25 mouse cellular contexts compared by ENCODE assay signal in the genomic region with DNA sequence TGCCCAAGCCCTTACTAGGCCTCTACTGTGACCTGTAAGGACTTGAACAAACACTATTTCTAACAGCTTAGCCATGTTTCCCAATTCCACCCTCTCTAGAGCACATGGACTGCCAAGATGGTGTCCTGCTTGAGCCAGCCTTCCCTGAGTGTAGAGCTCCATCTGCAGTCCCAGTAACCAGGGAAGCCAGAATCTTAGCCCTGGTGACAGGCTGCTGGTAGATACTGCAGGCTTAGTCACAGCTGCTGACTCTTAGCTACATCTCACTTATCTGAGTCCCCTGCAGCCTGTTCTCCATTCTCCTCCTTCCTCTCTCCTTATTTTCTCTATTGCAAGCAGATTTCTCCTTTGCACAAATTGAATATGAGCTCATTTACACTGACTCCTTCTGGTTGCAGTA.
A peak's percentile ranks its signal among the peaks of the same experiment; 100 is the strongest.
DNase-seq lines count a peak whose midpoint lies in the region; ATAC-seq and TF ChIP-seq lines count a peak whose summit lies in the region.
"Had no signal": no experiment of that assay in that cellular context is flagged by ENCODE, and none has a peak within 500 bp of the region (broad histone marks: within the 10 kb centered on the region; RNA-seq: fewer than 3 reads in every experiment).

No protein-coding gene starts in this region.

- TF ChIP-seq EP300 in heart, adult 2 months (IDR thresholded peaks at IDR 0.05; ENCODE audit: insufficient read depth, low read depth, low read length): no peak

- intact Hi-C loops in heart, adult 2 months (cut with DNase I): loop anchor here (2.0 to 5.0 kb wide), 3 partner anchors 25 to 259 kb away; a partner anchor contains a TSS
- intact Hi-C loops in heart, postnatal 36 days (cut with DNase I): loop anchor here (2.0 to 5.0 kb wide), 3 partner anchors 23 to 259 kb away; a partner anchor contains a TSS

- H3K9ac ChIP-seq in forebrain, postnatal 0 days: no peak overlapping the region
- no peak overlapping the region for H3K9ac ChIP-seq in forebrain, embryonic 16.5 days (replicated peaks; ENCODE audit: low read depth, low read length)
- H3K9ac ChIP-seq in heart, adult 2 months (ENCODE audit: low read depth, low read length): no peak overlapping the region
- H3K9ac ChIP-seq: forebrain, embryonic 13.5 days; hindbrain, embryonic 13.5 days; intestine, embryonic 15.5 days had no signal

- TF ChIP-seq CTCF in forebrain, postnatal 0 days (IDR thresholded peaks at IDR 0.05; ENCODE audit: low read depth): no peak
- 0 out of 2 replicates have a peak, but pooled peaks have one; percentile 13 for TF ChIP-seq CTCF in heart, adult 2 months (IDR thresholded peaks at IDR 0.05)

- H3K9me3 ChIP-seq in forebrain, postnatal 0 days (ENCODE audit: low read length): no peaks in the 10 kb centered on the region
- no peaks in the 10 kb centered on the region for H3K9me3 ChIP-seq in forebrain, embryonic 16.5 days (ENCODE audit: control insufficient read depth, low read length)
- H3K9me3 ChIP-seq: forebrain, embryonic 10.5 days; forebrain, embryonic 13.5 days; hindbrain, embryonic 10.5 days; hindbrain, embryonic 13.5 days; intestine, embryonic 15.5 days had no signal

- no peak overlapping the region for H3K27ac ChIP-seq in forebrain, postnatal 0 days (ENCODE audit: low read depth, low read length)
- no peak overlapping the region for H3K27ac ChIP-seq in forebrain, embryonic 16.5 days (ENCODE audit: low read length)
- H3K27ac ChIP-seq in heart, adult 2 months: peak overlapping the region; percentile 78
- H3K27ac ChIP-seq: forebrain, embryonic 10.5 days; forebrain, embryonic 13.5 days; hindbrain, embryonic 10.5 days; hindbrain, embryonic 13.5 days; intestine, embryonic 15.5 days had no signal

- H3K4me1 ChIP-seq in forebrain, postnatal 0 days (ENCODE audit: insufficient read depth): no peaks in the 10 kb centered on the region
- no peaks in the 10 kb centered on the region for H3K4me1 ChIP-seq in forebrain, embryonic 16.5 days (replicated peaks; ENCODE audit: control insufficient read depth, insufficient read depth, low read length)
- H3K4me1 ChIP-seq in heart, adult 2 months (ENCODE audit: control insufficient read depth, insufficient read depth, low read length): peaks cover 8% of the 10 kb centered on the region
- H3K4me1 ChIP-seq: forebrain, embryonic 10.5 days; forebrain, embryonic 13.5 days; hindbrain, embryonic 13.5 days; intestine, embryonic 15.5 days had no signal

- no peak overlapping the region for H3K4me3 ChIP-seq in forebrain, postnatal 0 days (ENCODE audit: low read depth, low read length)
- no peak overlapping the region for H3K4me3 ChIP-seq in forebrain, embryonic 16.5 days (replicated peaks; ENCODE audit: low read length)
- H3K4me3 ChIP-seq in heart, adult 2 months: no peak overlapping the region
- H3K4me3 ChIP-seq: forebrain, embryonic 10.5 days; forebrain, embryonic 13.5 days; gastrocnemius, adult 2 months; hindbrain, embryonic 10.5 days; hindbrain, embryonic 13.5 days; intestine, embryonic 15.5 days had no signal

- TF ChIP-seq POLR2A in heart, adult 2 months (IDR thresholded peaks at IDR 0.05; ENCODE audit: insufficient read depth, low read depth, low read length): no peak

- no peak for DNase-seq in forebrain, postnatal 0 days
- DNase-seq in heart, adult 2 months: no peak
- DNase-seq in heart, postnatal 36 days: no peak
- DNase-seq in lung, postnatal 36 days: peak; percentile 23
- no peak for DNase-seq in lung, adult 18-20 months
- DNase-seq in layer of hippocampus, adult 9-11 months: no peak
- DNase-seq: adrenal gland, adult 2 months; adrenal gland, postnatal 14 days; cerebellum, adult 11-12 months; cerebellum, adult 8-10 months; cerebellum, postnatal 10 days; cerebellum, postnatal 36 days; embryo, embryonic 11 days; gastrocnemius, adult 2 months; gastrocnemius, postnatal 14 days; heart, adult 18-20 months had no signal

- H3K27me3 ChIP-seq in forebrain, postnatal 0 days (ENCODE audit: insufficient read depth, low read length): no peaks in the 10 kb centered on the region
- H3K27me3 ChIP-seq in forebrain, embryonic 16.5 days (replicated peaks; ENCODE audit: control insufficient read depth, insufficient read depth, low read length): no peaks in the 10 kb centered on the region
- H3K27me3 ChIP-seq in heart, adult 2 months (ENCODE audit: control insufficient read depth, insufficient read depth, low read length): no peaks in the 10 kb centered on the region
- H3K27me3 ChIP-seq: forebrain, embryonic 13.5 days; hindbrain, embryonic 13.5 days; intestine, embryonic 15.5 days; Patski had no signal

- no peaks in the 10 kb centered on the region for H3K36me3 ChIP-seq in forebrain, postnatal 0 days (ENCODE audit: insufficient read depth)
- no peaks in the 10 kb centered on the region for H3K36me3 ChIP-seq in forebrain, embryonic 16.5 days (ENCODE audit: control insufficient read depth, insufficient read depth)
- peaks cover 4% of the 10 kb centered on the region for H3K36me3 ChIP-seq in heart, adult 2 months (ENCODE audit: control insufficient read depth, insufficient read depth, low read length)
- H3K36me3 ChIP-seq: forebrain, embryonic 10.5 days; hindbrain, embryonic 10.5 days; hindbrain, embryonic 13.5 days; intestine, embryonic 15.5 days had no signal

- H3K79me2 ChIP-seq in heart, adult 2 months (replicated peaks; ENCODE audit: control insufficient read depth, insufficient read depth, low read length): no peaks in the 10 kb centered on the region

- H3K4me2 ChIP-seq in forebrain, postnatal 0 days (ENCODE audit: low read depth): no peak overlapping the region
- no peak overlapping the region for H3K4me2 ChIP-seq in forebrain, embryonic 16.5 days (ENCODE audit: low read length)
- H3K4me2 ChIP-seq: forebrain, embryonic 13.5 days; heart, embryonic 11.5 days; hindbrain, embryonic 13.5 days; intestine, embryonic 15.5 days had no signal

- ATAC-seq in forebrain, postnatal 0 days: peak; percentile 63; the same call in 1 of the 2 replicates
- ATAC-seq in forebrain, embryonic 16.5 days: no peak
- ATAC-seq: forebrain, embryonic 13.5 days; hindbrain, embryonic 16.5 days; intestine, embryonic 15.5 days; Patski had no signal
